10 mouse cellular contexts compared by ENCODE assay signal in the genomic region with DNA sequence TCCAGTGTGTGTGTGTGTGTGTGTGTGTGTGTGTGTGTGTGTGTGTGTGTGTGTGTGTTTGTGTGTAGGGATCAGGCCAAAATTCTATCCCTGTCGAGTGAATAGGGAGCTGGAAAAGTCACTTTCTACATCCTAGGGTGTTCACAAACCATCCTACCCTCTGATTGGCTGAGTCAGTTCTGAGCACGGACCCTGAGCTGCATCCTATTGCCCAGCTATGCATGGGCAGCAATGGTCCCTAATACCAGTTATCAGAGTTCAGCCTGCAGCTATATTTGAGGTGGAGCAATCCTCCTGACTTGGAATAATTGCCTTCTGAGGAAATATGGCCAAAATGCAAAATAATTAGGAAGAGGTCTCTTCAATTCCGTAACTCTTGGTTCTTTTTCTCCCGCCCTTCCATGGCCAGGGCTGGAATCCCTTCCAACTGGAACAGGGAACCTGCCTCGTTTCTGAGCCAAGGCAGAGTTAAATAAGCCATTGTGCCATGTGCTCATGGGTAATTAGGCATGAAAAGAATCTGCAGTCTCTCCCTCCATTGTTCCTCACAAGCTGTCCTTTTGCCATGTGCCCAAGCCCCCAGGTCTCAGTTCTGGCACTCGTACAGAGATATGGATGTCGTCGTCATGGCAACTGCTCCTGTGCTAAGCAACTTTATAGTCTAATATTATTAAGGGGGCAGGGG.
DNase-seq lines count a peak whose midpoint lies in the region; ATAC-seq lines count a peak whose summit lies in the region.
"Had no signal": no experiment of that assay in that cellular context is flagged by ENCODE, and none has a peak within 500 bp of the region (broad histone marks: within the 10 kb centered on the region; RNA-seq: fewer than 3 reads in every experiment).

No protein-coding gene starts in this region.

- no peaks in the 10 kb centered on the region for H3K9me3 ChIP-seq in hindbrain, embryonic 11.5 days (ENCODE audit: control insufficient read depth, low read length)
- H3K9me3 ChIP-seq in midbrain, embryonic 16.5 days (replicated peaks; ENCODE audit: control insufficient read depth, low read length, poor library complexity, severe bottlenecking): no peaks in the 10 kb centered on the region
- H3K9me3 ChIP-seq: heart, embryonic 15.5 days had no signal

- peak; percentile 93 for ATAC-seq in hindbrain, embryonic 11.5 days (ENCODE audit: low FRiP score)
- ATAC-seq in midbrain, embryonic 16.5 days: peak; percentile 89
- ATAC-seq in CD4-positive, CD25-positive, alpha-beta regulatory T cell, adult 4 months: no peak

- H3K4me2 ChIP-seq in hindbrain, embryonic 11.5 days (replicated peaks; ENCODE audit: low read depth, low read length): no peak overlapping the region
- H3K4me2 ChIP-seq in midbrain, embryonic 16.5 days (ENCODE audit: low read length): peak overlapping the region; percentile 33
- H3K4me2 ChIP-seq: heart, embryonic 15.5 days had no signal

- peak overlapping the region; percentile 51 for H3K27ac ChIP-seq in hindbrain, embryonic 11.5 days (ENCODE audit: low read depth, low read length)
- peak overlapping the region; percentile 71 for H3K27ac ChIP-seq in midbrain, embryonic 16.5 days (ENCODE audit: low read length)
- H3K27ac ChIP-seq: heart, embryonic 15.5 days; liver, embryonic 14.5 days had no signal

- no peaks in the 10 kb centered on the region for H3K27me3 ChIP-seq in hindbrain, embryonic 11.5 days (ENCODE audit: control insufficient read depth, insufficient read depth, low read length)
- H3K27me3 ChIP-seq in midbrain, embryonic 16.5 days (ENCODE audit: control insufficient read depth, insufficient read depth, low read depth, low read length): no peaks in the 10 kb centered on the region
- H3K27me3 ChIP-seq: heart, embryonic 15.5 days had no signal

- peaks cover 4% of the 10 kb centered on the region; the same call in 1 of the 2 replicates for H3K4me1 ChIP-seq in hindbrain, embryonic 11.5 days (replicated peaks; ENCODE audit: control insufficient read depth, insufficient read depth, low read length)
- H3K4me1 ChIP-seq in midbrain, embryonic 16.5 days (ENCODE audit: control insufficient read depth, insufficient read depth, low read length): peaks cover 19% of the 10 kb centered on the region

- DNase-seq in adrenal gland, postnatal 10 days: peak; percentile 12
- DNase-seq in adrenal gland, postnatal 4 days (ENCODE audit: low spot score in 2 of 2): no peak
- peak; percentile 79 for DNase-seq in embryo, embryonic 10.5 days (ENCODE audit: low spot score)
- DNase-seq in hindbrain, embryonic 11.5 days (ENCODE audit: low spot score): peak; percentile 72
- no peak for DNase-seq in frontal cortex, postnatal 14 days (ENCODE audit: low spot score in 2 of 2)
- DNase-seq in lung, adult 18-20 months: no peak

- no peak overlapping the region for H3K4me3 ChIP-seq in hindbrain, embryonic 11.5 days (ENCODE audit: low read depth, low read length)
- no peak overlapping the region for H3K4me3 ChIP-seq in midbrain, embryonic 16.5 days (ENCODE audit: low read depth, low read length)
- H3K4me3 ChIP-seq: heart, embryonic 15.5 days had no signal

- H3K9ac ChIP-seq in hindbrain, embryonic 11.5 days (ENCODE audit: low read depth, low read length): no peak overlapping the region
- no peak overlapping the region for H3K9ac ChIP-seq in midbrain, embryonic 16.5 days (ENCODE audit: low read depth, low read length)
- H3K9ac ChIP-seq: heart, embryonic 15.5 days; liver, embryonic 14.5 days had no signal

- WGBS in hindbrain, embryonic 11.5 days: 27% methylated on average over 8 of the region's 8 CpGs
- WGBS in midbrain, embryonic 16.5 days: 19% methylated on average over 8 of the region's 8 CpGs

- H3K36me3 ChIP-seq in hindbrain, embryonic 11.5 days (ENCODE audit: control insufficient read depth, insufficient read depth, low read length): no peaks in the 10 kb centered on the region
- no peaks in the 10 kb centered on the region for H3K36me3 ChIP-seq in midbrain, embryonic 16.5 days (ENCODE audit: control insufficient read depth, insufficient read depth, low read length)
- H3K36me3 ChIP-seq: heart, embryonic 15.5 days had no signal

Comparison
In these comparisons a context has a peak if more than half of its experiments do, and no peak if none do; other contexts are left out.
1. DNase-seq: peak in adrenal gland, postnatal 10 days (single experiment), embryo, embryonic 10.5 days (single experiment) and hindbrain, embryonic 11.5 days (single experiment); none in adrenal gland, postnatal 4 days (0 of 2), frontal cortex, postnatal 14 days (0 of 2) and lung, adult 18-20 months (0 of 2).